ENCODE assay signal across 33 mouse cellular contexts in genomic region chr3:102123654-102124053, GRCm38 (mm10). TPM values are rescaled to one million over a fixed set of nuclear protein-coding genes. Genes with fewer than 3 reads are reported as not detected.
"Had no signal": no experiment of that assay in that cellular context is flagged by ENCODE, and none has a peak within 500 bp of the region (broad histone marks: within the 10 kb centered on the region; RNA-seq: fewer than 3 reads in every experiment).

No protein-coding gene starts in this region.

- H3K4me2 ChIP-seq: limb, embryonic 12.5 days; limb, embryonic 13.5 days; limb, embryonic 15.5 days; liver, embryonic 11.5 days; liver, embryonic 12.5 days; liver, embryonic 13.5 days; liver, embryonic 15.5 days; lung, embryonic 14.5 days; lung, embryonic 15.5 days; midbrain, embryonic 11.5 days; midbrain, embryonic 12.5 days; midbrain, embryonic 13.5 days; midbrain, embryonic 15.5 days; neural tube, embryonic 12.5 days had no signal

- H3K27me3 ChIP-seq: limb, embryonic 12.5 days; limb, embryonic 13.5 days; limb, embryonic 15.5 days; liver, embryonic 12.5 days; liver, embryonic 13.5 days; liver, embryonic 15.5 days; lung, embryonic 15.5 days; megakaryocyte, embryonic 14.5 days; midbrain, embryonic 12.5 days; midbrain, embryonic 13.5 days; midbrain, embryonic 15.5 days; neural tube, embryonic 12.5 days had no signal

- H3K9ac ChIP-seq: limb, embryonic 12.5 days; limb, embryonic 13.5 days; limb, embryonic 15.5 days; liver, embryonic 12.5 days; liver, embryonic 13.5 days; liver, embryonic 14.5 days; liver, embryonic 15.5 days; liver, postnatal 0 days; lung, embryonic 14.5 days; lung, embryonic 15.5 days; midbrain, embryonic 12.5 days; midbrain, embryonic 13.5 days; midbrain, embryonic 15.5 days; neural tube, embryonic 12.5 days had no signal

- H3K4me1 ChIP-seq: limb, embryonic 10.5 days; limb, embryonic 12.5 days; limb, embryonic 13.5 days; limb, embryonic 15.5 days; lung, embryonic 15.5 days; megakaryocyte, embryonic 14.5 days; midbrain, embryonic 13.5 days; midbrain, embryonic 15.5 days had no signal

- H3K4me3 ChIP-seq: limb, embryonic 10.5 days; limb, embryonic 12.5 days; limb, embryonic 13.5 days; limb, embryonic 15.5 days; liver, embryonic 12.5 days; liver, embryonic 13.5 days; liver, embryonic 15.5 days; lung, embryonic 15.5 days; megakaryocyte, embryonic 14.5 days; midbrain, embryonic 10.5 days; midbrain, embryonic 12.5 days; midbrain, embryonic 13.5 days; midbrain, embryonic 15.5 days; myocyte; neural tube, embryonic 12.5 days had no signal

- H3K36me3 ChIP-seq: limb, embryonic 10.5 days; limb, embryonic 12.5 days; limb, embryonic 13.5 days; limb, embryonic 15.5 days; liver, embryonic 12.5 days; liver, embryonic 13.5 days; liver, embryonic 15.5 days; lung, embryonic 15.5 days; midbrain, embryonic 10.5 days; midbrain, embryonic 12.5 days; midbrain, embryonic 13.5 days; midbrain, embryonic 15.5 days; neural tube, embryonic 12.5 days had no signal

- ATAC-seq: liver, embryonic 12.5 days; liver, postnatal 0 days; lung, postnatal 0 days; midbrain, embryonic 13.5 days; midbrain, embryonic 15.5 days; midbrain, embryonic 16.5 days had no signal

- H3K9me3 ChIP-seq: limb, embryonic 10.5 days; limb, embryonic 12.5 days; limb, embryonic 13.5 days; limb, embryonic 15.5 days; liver, embryonic 12.5 days; liver, embryonic 13.5 days; liver, embryonic 15.5 days; lung, embryonic 15.5 days; midbrain, embryonic 10.5 days; midbrain, embryonic 12.5 days; midbrain, embryonic 13.5 days; midbrain, embryonic 15.5 days; neural tube, embryonic 12.5 days had no signal

- H3K27ac ChIP-seq: limb, embryonic 10.5 days; limb, embryonic 12.5 days; limb, embryonic 13.5 days; limb, embryonic 15.5 days; liver, embryonic 12.5 days; liver, embryonic 13.5 days; liver, embryonic 14.5 days; liver, embryonic 15.5 days; lung, embryonic 15.5 days; macrophage; midbrain, embryonic 10.5 days; midbrain, embryonic 12.5 days; midbrain, embryonic 13.5 days; midbrain, embryonic 15.5 days; neural tube, embryonic 12.5 days had no signal

- DNase-seq: left cerebral cortex, postnatal 4 days; liver; liver, embryonic 13.5 days; liver, postnatal 0 days; lung, adult 18-20 months; lung, adult 2 months; lung, embryonic 14.5 days; lung, postnatal 10 days; lung, postnatal 14 days; lung, postnatal 36 days; lung, postnatal 4 days; midbrain, embryonic 14.5 days had no signal

RNA-seq across cellular contexts. Expression of gene Casq2, which starts 37.4 kb away (rescaled TPM):
- polyA plus RNA-seq: liver, adult 2 months; macrophage; midbrain, embryonic 10.5 days; midbrain, embryonic 11.5 days had no signal
